Mouse (Mus musculus) myocyte (in vitro differentiated cells): ENCODE measurements around the gene Col5a2. TPM values are rescaled to one million over a fixed set of nuclear protein-coding genes. Genes with fewer than 3 reads are reported as not detected.
A peak's percentile ranks its signal among the peaks of the same experiment; 100 is the strongest.

Source experiments
- H3K27me3 ChIP-seq: one replicate; pipeline ENCODE4 v1.6.1; 2011; ENCODE audit not compliant: control insufficient read depth, insufficient read depth, insufficient read length
- H3K36me3 ChIP-seq: one replicate; pipeline ENCODE4 v1.6.1; 2011; ENCODE audit not compliant: control insufficient read depth, insufficient read depth
- H3K4me2 ChIP-seq: one replicate; pipeline ENCODE4 v1.6.1; 2011; ENCODE audit warnings: low read depth, control low read depth
- H3K4me3 ChIP-seq: one replicate; pipeline ENCODE4 v1.5.1; 2011; ENCODE audit warnings: mild to moderate bottlenecking, control low read depth, moderate library complexity
- H3K79me2 ChIP-seq: one replicate; pipeline ENCODE4 v1.6.1; 2011; ENCODE audit not compliant: control insufficient read depth, insufficient read depth
- H3ac ChIP-seq: one replicate; pipeline ENCODE4 v1.6.1; 2011; ENCODE audit not compliant: control insufficient read depth, insufficient read length
- CEBPB ChIP-seq: IDR thresholded peaks from 2 replicates; pipeline ENCODE4 v1.6.1; 2011; ENCODE audit warnings: mild to moderate bottlenecking, moderate library complexity; ENCODE audit not compliant: poor library complexity, insufficient read depth, severe bottlenecking
- E2F4 ChIP-seq: IDR thresholded peaks from one replicate; pipeline ENCODE4 v1.6.1; 2011; ENCODE audit warnings: mild to moderate bottlenecking, control low read depth, moderate library complexity; ENCODE audit not compliant: insufficient read depth
- MAX ChIP-seq: IDR thresholded peaks from one replicate; pipeline ENCODE4 v1.6.1; 2011; ENCODE audit warnings: low read depth, mild to moderate bottlenecking, control low read depth
- MYOD1 ChIP-seq, 3 experiments: IDR thresholded peaks; one replicate each; pipeline ENCODE4 v1.6.1; 2011; ENCODE audit warnings: control low read depth in 2 of 3, low read depth in 2 of 3, mild to moderate bottlenecking in 2 of 3, moderate library complexity in 1 of 3; ENCODE audit not compliant: insufficient read length in 2 of 3, control insufficient read depth in 1 of 3
- MYOG ChIP-seq, 3 experiments: IDR thresholded peaks; one replicate each; pipeline ENCODE4 v1.6.1; 2011; ENCODE audit warnings: control low read depth in 2 of 3, low read depth in 2 of 3, mild to moderate bottlenecking in 2 of 3; ENCODE audit not compliant: insufficient read length in 2 of 3, control insufficient read depth in 1 of 3, insufficient read depth in 1 of 3
- POLR2A ChIP-seq: IDR thresholded peaks from one replicate; pipeline ENCODE4 v1.6.1; 2011; ENCODE audit warnings: low read depth, mild to moderate bottlenecking, control low read depth, moderate library complexity; ENCODE audit not compliant: insufficient read length
- POLR2AphosphoS2 ChIP-seq: IDR thresholded peaks from one replicate; pipeline ENCODE4 v1.6.1; 2011; ENCODE audit warnings: low read depth, control low read depth; ENCODE audit not compliant: insufficient read length
- REST ChIP-seq: IDR thresholded peaks from one replicate; pipeline ENCODE4 v1.6.1; 2011; ENCODE audit warnings: mild to moderate bottlenecking, control low read depth, moderate library complexity; ENCODE audit not compliant: insufficient read depth, insufficient read length
- SRF ChIP-seq: IDR thresholded peaks from one replicate; pipeline ENCODE4 v1.6.1; 2011; ENCODE audit warnings: low read depth; ENCODE audit not compliant: control insufficient read depth, insufficient read length
- TCF12 ChIP-seq: IDR thresholded peaks from one replicate; pipeline ENCODE4 v1.6.1; 2011; ENCODE audit warnings: mild to moderate bottlenecking, control low read depth; ENCODE audit not compliant: poor library complexity, insufficient read depth, severe bottlenecking
- TCF3 ChIP-seq: IDR thresholded peaks from one replicate; pipeline ENCODE4 v1.6.1; 2011; ENCODE audit warnings: low read depth, control low read depth; ENCODE audit not compliant: insufficient read length
- USF1 ChIP-seq: IDR thresholded peaks from one replicate; pipeline ENCODE4 v1.6.1; 2011; ENCODE audit warnings: low read depth, mild to moderate bottlenecking, control low read depth, moderate library complexity
- polyA plus RNA-seq: library from polyadenylated mRNA; unstranded; fragments of >200 nt; fragmentation: generic; extraction: Trizol; gene quantifications from one replicate; pipeline ENCODE4 v1.2.1, GENCODE M21; 2012; ENCODE audit warnings: missing spikeins

Col5a2 gene
- polyA plus RNA-seq, 1 experiment: 115 TPM

DNA sequence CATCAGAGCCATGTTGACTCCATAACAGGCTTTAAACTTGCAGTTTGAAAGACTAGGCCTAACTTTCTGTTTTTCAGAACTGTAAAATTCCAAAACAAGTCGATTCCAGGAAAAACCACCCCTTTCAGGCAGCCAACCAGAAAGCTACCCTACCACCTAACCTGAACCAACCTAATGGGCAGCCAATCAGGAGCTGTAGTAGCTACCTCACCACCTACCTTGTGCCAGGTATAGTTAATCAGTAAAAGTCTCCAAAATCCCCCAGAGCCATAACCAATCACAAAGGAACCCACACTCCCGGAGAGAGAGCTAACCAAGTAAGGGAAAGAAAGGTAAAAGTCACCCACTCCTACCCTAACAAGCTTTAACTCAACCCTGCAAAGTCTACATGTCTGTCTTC, 18.4 kb upstream of the Col5a2 start:
- Histone ChIP-seq H3K27me3 (no peaks in the 10 kb centered on the region), H3K36me3 (no peaks in the 10 kb centered on the region), H3K4me3 (no peak overlapping the region), H3K4me2 (no peak overlapping the region), H3K79me2 (no peaks in the 10 kb centered on the region), H3ac (no peak overlapping the region)
- no peak for TF ChIP-seq MYOG (IDR thresholded peaks at IDR 0.05; ENCODE audit: control insufficient read depth in 1 of 3, insufficient read depth in 1 of 3, insufficient read length in 2 of 3, low read depth in 2 of 3)
- no peak for TF ChIP-seq TCF3
- no peak for TF ChIP-seq MYOD1 (IDR thresholded peaks at IDR 0.05; ENCODE audit: control insufficient read depth in 1 of 3, insufficient read length in 2 of 3, low read depth in 2 of 3)
- no peak for TF ChIP-seq TCF12
- TF ChIP-seq REST: no peak
- no peak for TF ChIP-seq E2F4

DNA sequence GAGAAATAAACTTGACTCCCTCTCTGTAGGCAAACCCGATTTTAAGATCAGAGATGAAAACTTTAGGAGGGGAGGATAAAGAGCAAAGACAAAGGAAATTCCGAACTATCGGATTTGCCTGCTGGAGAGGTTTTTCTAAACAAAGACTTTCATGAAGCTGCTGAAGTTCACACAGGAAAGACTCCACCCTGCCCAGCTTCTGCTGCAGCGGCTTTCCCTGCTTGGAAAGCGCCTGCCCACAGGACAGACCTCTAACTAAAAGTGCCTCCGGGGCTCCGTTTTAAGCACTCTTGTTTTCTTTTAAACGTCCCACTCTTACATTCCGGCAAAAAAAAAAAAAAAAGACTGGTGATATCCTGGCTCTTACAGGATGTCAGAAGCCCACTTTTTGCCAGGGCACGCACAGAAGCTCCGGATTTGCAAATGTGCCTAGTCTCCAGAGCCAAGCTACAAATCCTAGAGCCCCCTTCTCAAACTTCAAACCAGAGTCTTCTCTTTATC, 791 bp downstream of the Col5a2 start:
- peak overlapping the region; percentile 40 for H3ac ChIP-seq
- H3K4me3 ChIP-seq: peak overlapping the region; percentile 91
- peaks cover 7% of the 10 kb centered on the region for H3K36me3 ChIP-seq
- peak overlapping the region; percentile 81 for H3K4me2 ChIP-seq
- TF ChIP-seq CEBPB: no peak
- TF ChIP-seq TCF12: no peak
- TF ChIP-seq MAX: no peak
- TF ChIP-seq POLR2AphosphoS2: no peak
- no peak for TF ChIP-seq USF1
- TF ChIP-seq MYOG (IDR thresholded peaks at IDR 0.05; ENCODE audit: control insufficient read depth in 1 of 3, insufficient read depth in 1 of 3, insufficient read length in 2 of 3, low read depth in 2 of 3): no peak
- TF ChIP-seq E2F4: no peak
- TF ChIP-seq MYOD1 (IDR thresholded peaks at IDR 0.05; ENCODE audit: control insufficient read depth in 1 of 3, insufficient read length in 2 of 3, low read depth in 2 of 3): no peak
- TF ChIP-seq REST: no peak
- TF ChIP-seq TCF3: no peak
- TF ChIP-seq SRF: no peak
- no peak for TF ChIP-seq POLR2A
- no peaks in the 10 kb centered on the region for H3K27me3 ChIP-seq
- peaks cover 56% of the 10 kb centered on the region for H3K79me2 ChIP-seq

DNA sequence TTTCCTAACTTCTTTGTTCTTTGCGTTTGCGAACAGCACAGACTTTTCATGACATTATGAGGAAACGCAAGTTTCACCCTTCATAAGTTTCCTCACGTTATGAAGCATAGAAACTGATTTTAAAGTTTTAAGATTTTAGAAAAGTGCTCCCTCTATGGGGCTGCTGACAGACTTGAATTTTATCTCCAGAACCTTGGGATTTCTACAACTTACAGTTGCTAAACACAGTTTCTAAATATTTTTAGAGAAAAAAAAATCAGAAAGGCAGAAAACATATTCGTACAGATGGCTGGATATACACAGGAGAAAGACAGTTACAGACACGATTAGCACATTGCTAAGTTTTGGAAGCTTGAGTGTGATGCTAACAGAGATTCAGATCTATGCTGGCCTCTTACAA, 1.6 kb downstream of the Col5a2 start:
- H3K4me2 ChIP-seq: peak overlapping the region; percentile 81
- H3ac ChIP-seq: peak overlapping the region; percentile 40
- no peak for TF ChIP-seq REST
- no peak for TF ChIP-seq MAX
- no peak for TF ChIP-seq TCF3
- TF ChIP-seq E2F4: no peak
- TF ChIP-seq USF1: no peak
- no peak for TF ChIP-seq SRF
- TF ChIP-seq MYOD1 (IDR thresholded peaks at IDR 0.05; ENCODE audit: control insufficient read depth in 1 of 3, insufficient read length in 2 of 3, low read depth in 2 of 3): no peak
- TF ChIP-seq CEBPB: no peak
- no peak for TF ChIP-seq POLR2A
- TF ChIP-seq TCF12: no peak
- TF ChIP-seq POLR2AphosphoS2: no peak
- no peak for TF ChIP-seq MYOG (IDR thresholded peaks at IDR 0.05; ENCODE audit: control insufficient read depth in 1 of 3, insufficient read depth in 1 of 3, insufficient read length in 2 of 3, low read depth in 2 of 3)
- peaks cover 7% of the 10 kb centered on the region for H3K36me3 ChIP-seq
- peaks cover 64% of the 10 kb centered on the region for H3K79me2 ChIP-seq
- H3K27me3 ChIP-seq: no peaks in the 10 kb centered on the region
- peak overlapping the region; percentile 91 for H3K4me3 ChIP-seq

DNA sequence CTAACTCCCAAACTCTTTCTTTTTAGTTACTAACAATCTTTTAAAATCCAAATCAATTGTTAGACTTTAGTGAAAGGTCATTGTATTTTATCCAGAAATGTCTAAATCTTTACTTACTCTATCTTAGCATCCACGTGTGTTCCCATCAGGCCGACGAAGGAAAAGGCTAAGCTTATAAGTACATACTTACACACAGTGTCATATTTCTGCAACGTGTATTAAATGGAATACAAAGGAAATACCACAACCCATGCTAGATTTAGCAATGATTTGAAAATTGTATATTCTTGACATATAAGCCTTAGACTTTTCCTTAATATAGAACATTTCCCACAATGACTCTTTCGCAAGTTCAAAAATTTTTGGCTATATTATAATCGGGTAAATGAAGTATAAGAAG, 2.6 kb downstream of the Col5a2 start:
- Histone ChIP-seq H3K79me2 (peaks cover 74% of the 10 kb centered on the region), H3ac (no peak overlapping the region), H3K27me3 (no peaks in the 10 kb centered on the region), H3K36me3 (peaks cover 7% of the 10 kb centered on the region), H3K4me2 (peak overlapping the region; percentile 81), H3K4me3 (peak overlapping the region; percentile 91)
- no peak for TF ChIP-seq MAX
- no peak for TF ChIP-seq MYOG (IDR thresholded peaks at IDR 0.05; ENCODE audit: control insufficient read depth in 1 of 3, insufficient read depth in 1 of 3, insufficient read length in 2 of 3, low read depth in 2 of 3)
- no peak for TF ChIP-seq POLR2A
- TF ChIP-seq E2F4: no peak
- no peak for TF ChIP-seq MYOD1 (IDR thresholded peaks at IDR 0.05; ENCODE audit: control insufficient read depth in 1 of 3, insufficient read length in 2 of 3, low read depth in 2 of 3)
- TF ChIP-seq TCF3: no peak

DNA sequence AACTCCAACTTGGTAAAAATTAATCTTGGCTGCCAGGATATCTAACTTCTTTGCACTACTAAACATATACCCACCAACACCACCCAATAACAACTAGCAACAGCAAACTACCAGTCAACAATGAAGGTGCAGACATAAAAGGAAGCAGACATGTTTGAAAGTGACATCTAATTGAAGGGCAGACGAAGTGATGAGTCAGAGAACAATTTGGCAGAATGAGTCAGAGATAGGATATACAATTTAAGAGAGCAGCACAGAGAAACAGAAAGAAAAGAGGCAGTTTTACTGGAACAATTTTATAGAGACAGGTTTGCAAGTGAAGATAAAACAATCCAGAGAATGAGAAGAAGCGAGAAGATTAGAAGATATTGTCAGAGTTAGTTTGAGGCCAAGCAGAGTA, 8.1 kb downstream of the Col5a2 start:
- Histone ChIP-seq H3K36me3 (peaks cover 22% of the 10 kb centered on the region), H3K4me2 (peak overlapping the region; percentile 48), H3K4me3 (no peak overlapping the region), H3ac (no peak overlapping the region), H3K27me3 (no peaks in the 10 kb centered on the region), H3K79me2 (peaks cover 98% of the 10 kb centered on the region)
- no peak for TF ChIP-seq SRF
- TF ChIP-seq E2F4: no peak
- TF ChIP-seq CEBPB: no peak
- no peak for TF ChIP-seq TCF12
- TF ChIP-seq POLR2AphosphoS2: no peak
- TF ChIP-seq POLR2A: no peak
- TF ChIP-seq USF1: no peak
- TF ChIP-seq MYOG (IDR thresholded peaks at IDR 0.05; ENCODE audit: control insufficient read depth in 1 of 3, insufficient read depth in 1 of 3, insufficient read length in 2 of 3, low read depth in 2 of 3): no peak
- TF ChIP-seq MAX: no peak
- TF ChIP-seq MYOD1 (IDR thresholded peaks at IDR 0.05; ENCODE audit: control insufficient read depth in 1 of 3, insufficient read length in 2 of 3, low read depth in 2 of 3): no peak
- no peak for TF ChIP-seq TCF3
- TF ChIP-seq REST: no peak
